Mouse (Mus musculus): Measurements from ENCODE around the gene Ifnl3.
"Not testable (repeated sequence)": the region's sequence is repeated elsewhere in the genome, so short reads cannot be mapped to it uniquely, and the experiment has no call there.

GRCm38 (mm10) chr7:28538886-28539285 lies 16.2 kb downstream of the Ifnl3 start:
- TF ChIP-seq TBP (IDR thresholded peaks at IDR 0.05; ENCODE audit: low read depth, low read length); CTCF (IDR thresholded peaks at IDR 0.05 in 2 of 3, conservative IDR thresholded peaks at IDR 0.05 in 1 of 3; ENCODE audit: control insufficient read depth in 1 of 3, insufficient read depth in 1 of 3, low read depth in 2 of 3, low read length in 3 of 3, poor library complexity in 1 of 3, severe bottlenecking in 1 of 3); RAD21 (IDR thresholded peaks at IDR 0.05; ENCODE audit: low read depth, low read length); BHLHE40 (IDR thresholded peaks at IDR 0.05; ENCODE audit: borderline replicate concordance, low read depth, low read length); CHD1 (IDR thresholded peaks at IDR 0.05; ENCODE audit: low read depth, low read length); POLR2AphosphoS2 (IDR thresholded peaks at IDR 0.05; ENCODE audit: low read length); USF1 (IDR thresholded peaks at IDR 0.05; ENCODE audit: low read depth, low read length); POLR2A (IDR thresholded peaks at IDR 0.05; ENCODE audit: control insufficient read depth in 1 of 2, insufficient read depth in 1 of 2, low read depth in 1 of 2, low read length in 2 of 2, poor library complexity in 1 of 2): not testable (repeated sequence)

Data from MEL (cell line).